Mouse (Mus musculus): ENCODE data around the gene Msi2.

DNA sequence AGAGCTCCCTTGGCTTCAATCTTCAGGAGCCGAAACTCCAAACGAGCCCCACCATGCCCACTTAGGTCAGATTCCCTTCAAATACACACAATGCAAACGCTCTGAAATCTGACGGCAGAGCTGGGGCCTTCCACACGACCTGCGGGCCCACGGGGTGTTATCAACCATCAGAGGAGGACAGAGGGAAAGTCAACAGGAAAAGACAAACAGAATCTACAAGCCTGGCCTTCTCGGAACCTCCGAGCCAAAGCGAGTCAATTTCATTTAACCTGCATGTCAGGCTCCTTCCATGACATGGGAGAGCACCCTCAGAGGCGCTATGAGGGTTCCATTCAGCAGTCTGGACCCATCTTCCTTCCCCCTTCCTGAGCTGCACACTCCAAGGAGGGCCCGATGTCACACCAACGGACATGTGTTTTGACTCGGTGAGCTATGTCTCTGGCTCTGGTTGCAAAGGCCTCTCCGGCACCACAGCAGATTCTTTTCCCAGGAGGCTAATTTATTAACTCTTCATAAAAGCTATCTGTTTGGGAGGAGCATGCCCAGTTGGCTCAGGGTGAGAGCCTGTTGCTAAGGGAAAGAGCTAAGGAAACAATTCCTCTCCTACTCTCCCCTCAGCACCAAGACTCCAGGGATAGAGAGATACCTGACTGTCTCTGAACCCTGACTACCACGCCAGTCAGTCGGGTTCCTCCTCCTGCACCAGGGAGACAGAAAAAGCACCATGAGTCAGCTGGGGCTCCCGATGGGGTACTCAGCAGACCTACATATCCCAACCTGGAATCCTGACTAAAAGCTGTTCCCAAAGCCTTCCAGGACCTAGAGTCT, 42.6 kb downstream of the Msi2 start:
- TF ChIP-seq CTCF (IDR thresholded peaks at IDR 0.05; ENCODE audit: control insufficient read depth, insufficient read depth, insufficient replicate concordance, low read depth, low read length): no peak
- no peak for TF ChIP-seq POLR2A (IDR thresholded peaks at IDR 0.05; ENCODE audit: control insufficient read depth, low read depth, low read length)
